Mouse (Mus musculus) embryo, embryonic 11 days (tissue): Measurements from ENCODE around the gene Zpbp2.

Source experiments
- DNase-seq: peaks from one replicate; pipeline ENCODE4 v3.0.0-alpha.2; 2015

Gene Zpbp2

GRCm38 (mm10) chr11:98550975-98551828 is at the start of gene Zpbp2:
Zpbp2 (plus strand) TSS chr11:98551097.
- peak; percentile 96 for DNase-seq

- no peak for DNase-seq
Observed at GRCm38 (mm10) chr11:98504926-98505325, 46.0 kb upstream of the Zpbp2 start.

- no peak for DNase-seq
Observed at GRCm38 (mm10) chr11:98509434-98509833, 41.5 kb upstream of the Zpbp2 start.

- DNase-seq: no peak
Observed at GRCm38 (mm10) chr11:98510125-98510524, 40.8 kb upstream of the Zpbp2 start.

- DNase-seq: no peak
Observed at GRCm38 (mm10) chr11:98512881-98513280, 38.0 kb upstream of the Zpbp2 start.

GRCm38 (mm10) chr11:98513356-98513936 is 37.5 kb upstream of the Zpbp2 start:
- no peak for DNase-seq

GRCm38 (mm10) chr11:98520468-98520867 is 30.4 kb upstream of the Zpbp2 start:
- peak; percentile 21 for DNase-seq

- DNase-seq: no peak
Observed at GRCm38 (mm10) chr11:98525140-98525539, 25.8 kb upstream of the Zpbp2 start.

GRCm38 (mm10) chr11:98526824-98527461 is 24.0 kb upstream of the Zpbp2 start:
- no peak for DNase-seq

- DNase-seq: no peak
Observed at GRCm38 (mm10) chr11:98537480-98538034, 13.3 kb upstream of the Zpbp2 start.

- no peak for DNase-seq
Observed at GRCm38 (mm10) chr11:98540319-98540718, 10.6 kb upstream of the Zpbp2 start.

- no peak for DNase-seq
Observed at GRCm38 (mm10) chr11:98542553-98542952, 8.3 kb upstream of the Zpbp2 start.

- DNase-seq: no peak
Observed at GRCm38 (mm10) chr11:98543414-98543813, 7.5 kb upstream of the Zpbp2 start.

- DNase-seq: peak; percentile 28
Observed at GRCm38 (mm10) chr11:98544890-98545677, 5.8 kb upstream of the Zpbp2 start.

- DNase-seq: peak; percentile 78
Observed at GRCm38 (mm10) chr11:98545711-98546231, 5.1 kb upstream of the Zpbp2 start, which contains the start of gene Ikzf3. Ikzf3 (minus strand) TSS chr11:98546031.

GRCm38 (mm10) chr11:98546529-98547307 is 4.2 kb upstream of the Zpbp2 start:
- no peak for DNase-seq

- DNase-seq: no peak
Observed at GRCm38 (mm10) chr11:98547308-98547693, 3.6 kb upstream of the Zpbp2 start.

GRCm38 (mm10) chr11:98549363-98549762 is 1.5 kb upstream of the Zpbp2 start:
- DNase-seq: no peak

- DNase-seq: no peak
Observed at GRCm38 (mm10) chr11:98550311-98550974, 454 bp upstream of the Zpbp2 start.

- no peak for DNase-seq
Observed at GRCm38 (mm10) chr11:98553966-98554365, 3.1 kb downstream of the Zpbp2 start.

- no peak for DNase-seq
Observed at GRCm38 (mm10) chr11:98555124-98555700, 4.3 kb downstream of the Zpbp2 start.
